Mouse (Mus musculus) frontal cortex, adult (tissue): ENCODE measurements around the gene Cd96.
A peak's percentile ranks its signal among the peaks of the same experiment; 100 is the strongest.

Experiments
- ATAC-seq: cut with Nextera tagmentation; 2 replicates; pipeline ENCODE4 v1.9.2; 2017; ENCODE audit warnings: mild to moderate bottlenecking, moderate library complexity, mixed read lengths; ENCODE audit not compliant: low TSS enrichment

Cd96 gene

DNA sequence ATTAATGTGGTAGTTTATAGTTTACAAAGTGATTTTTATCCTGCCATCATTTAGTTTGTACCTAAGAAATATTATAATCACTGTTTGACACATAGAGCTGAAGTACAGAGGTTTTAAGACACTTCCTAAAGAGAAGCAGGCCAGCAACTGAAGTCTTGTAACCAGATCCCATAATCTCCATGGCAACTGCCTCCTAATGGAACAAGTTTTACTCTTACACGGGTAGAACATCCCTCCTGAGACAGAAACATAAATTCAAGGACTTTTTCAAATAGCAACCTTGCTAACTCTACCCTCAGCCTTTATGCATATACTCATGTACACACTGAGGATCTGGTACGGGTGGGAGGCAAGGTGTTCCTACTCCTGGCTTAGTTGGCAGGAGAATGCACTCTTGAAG is 83.8 kb downstream of the Cd96 start:
- 0 out of 2 replicates have a peak, but pooled peaks have one; percentile 47 for ATAC-seq

DNA sequence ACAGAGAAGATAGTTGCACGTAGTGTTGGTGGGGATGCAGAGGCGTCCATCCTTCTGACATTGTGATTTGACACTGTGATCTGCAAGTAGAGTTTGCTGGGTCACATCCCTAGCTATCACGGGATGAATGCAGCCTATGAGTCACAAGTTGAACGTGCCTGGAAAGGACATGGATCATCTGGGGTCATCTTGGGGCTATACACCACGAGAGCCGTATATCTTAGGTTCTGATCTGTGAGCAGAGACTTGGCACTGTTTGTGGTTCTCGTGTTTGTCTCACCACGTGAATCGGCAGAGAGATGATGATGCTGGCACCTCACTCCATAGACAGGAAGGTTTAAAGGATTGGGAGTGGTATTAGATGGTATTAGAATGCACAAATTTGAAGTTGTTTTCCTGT is 86.2 kb downstream of the Cd96 start:
- ATAC-seq, result no peak

GRCm38 (mm10) chr16:46022958-46023491 is 97.0 kb downstream of the Cd96 start:
- ATAC-seq, result no peak

DNA sequence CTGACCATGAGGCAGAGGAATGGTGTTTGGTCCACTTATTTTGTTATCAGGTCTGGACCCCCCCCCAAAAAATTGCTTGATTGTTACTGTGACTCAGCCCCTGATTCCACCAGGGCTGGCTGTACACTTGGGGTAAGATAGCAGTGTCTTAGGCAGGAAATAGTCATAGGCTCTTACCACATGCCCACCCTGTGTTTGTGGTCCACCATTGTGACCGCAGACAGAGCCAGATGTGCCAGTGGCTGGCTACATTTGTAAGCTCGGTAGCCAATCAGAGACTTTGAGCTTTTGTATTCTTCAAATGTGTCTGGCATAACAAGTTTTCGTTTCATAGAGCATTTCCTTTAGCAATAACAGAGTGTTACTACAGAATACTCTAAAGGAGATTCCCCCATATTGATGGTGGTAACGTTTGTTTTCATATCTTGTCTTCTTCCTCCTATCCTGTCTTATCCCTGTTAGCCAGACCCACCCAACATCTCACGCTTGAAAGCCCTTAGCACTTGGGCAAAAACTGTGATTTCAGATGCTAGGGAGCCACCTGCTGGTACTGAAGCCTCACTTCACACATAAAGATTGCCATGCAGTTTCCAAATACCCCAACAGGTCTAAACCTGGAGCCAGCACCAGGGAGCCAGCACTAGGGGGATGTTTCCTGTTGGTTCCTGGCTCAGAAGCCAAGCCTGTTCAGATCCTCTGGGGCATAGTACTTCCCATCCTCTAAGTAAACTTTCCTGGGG is 97.7 kb downstream of the Cd96 start:
- peak; percentile 93 for ATAC-seq

DNA sequence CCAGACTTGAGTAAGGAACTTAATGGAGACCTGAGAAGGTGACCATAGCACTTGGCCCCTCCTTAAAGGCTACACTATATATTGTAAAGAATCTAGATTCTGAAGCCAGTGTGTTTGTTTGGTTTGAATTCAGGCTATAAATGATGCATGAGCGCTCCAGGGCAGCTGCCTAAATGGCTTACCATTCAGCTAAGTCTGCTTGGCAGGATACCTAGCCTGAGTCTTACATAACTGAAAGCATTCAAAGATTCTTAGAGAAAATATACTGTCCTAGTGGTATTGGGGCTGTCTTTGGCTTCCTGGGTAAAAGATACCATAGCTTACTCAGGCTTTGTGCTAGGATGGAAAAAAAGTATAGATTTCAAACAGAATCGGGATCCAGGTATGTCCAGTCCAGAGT is 98.7 kb downstream of the Cd96 start:
- ATAC-seq, result peak; percentile 92

DNA sequence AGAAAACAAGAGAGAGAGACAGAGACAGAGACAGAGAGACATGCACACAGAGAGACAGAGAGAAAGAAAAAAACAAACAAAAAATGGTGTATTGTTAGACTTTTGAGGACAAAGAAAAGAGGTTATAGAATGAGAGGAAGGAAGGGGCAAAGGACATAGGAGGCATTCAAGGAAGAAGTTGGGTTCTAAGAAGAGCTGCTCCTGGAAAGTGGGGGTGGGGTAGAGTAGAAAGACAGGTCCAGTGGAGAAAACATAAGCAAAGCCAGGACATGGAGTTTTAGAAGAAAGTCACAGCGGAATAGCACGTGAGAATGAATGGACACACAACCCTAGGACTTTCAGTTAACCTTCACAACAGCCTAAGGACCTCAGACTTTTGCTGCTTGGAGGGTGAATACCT is 99.7 kb downstream of the Cd96 start:
- no peak for ATAC-seq

DNA sequence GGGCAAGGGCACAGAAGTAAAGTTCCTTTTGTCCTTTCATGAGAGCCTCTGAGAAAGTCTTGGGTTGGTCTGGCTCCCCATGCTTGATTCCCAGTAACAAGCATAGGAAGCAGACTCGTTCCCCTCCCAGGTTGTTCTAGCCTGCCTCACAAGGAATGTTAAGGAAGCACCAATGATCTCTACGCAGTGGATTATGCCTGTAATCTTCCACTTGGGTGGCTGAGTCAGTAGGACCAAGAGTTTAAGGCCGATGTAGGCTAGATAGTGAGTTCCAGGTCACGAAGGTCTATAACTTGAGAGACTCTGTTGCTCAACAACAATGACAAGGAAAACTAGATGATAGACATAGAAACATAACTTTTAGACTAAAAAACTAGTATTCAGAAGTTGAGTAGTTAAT is 100.3 kb downstream of the Cd96 start:
- no peak for ATAC-seq

GRCm38 (mm10) chr16:46019359-46019758 is 100.7 kb downstream of the Cd96 start:
- ATAC-seq, result no peak

- no peak for ATAC-seq
Measured at GRCm38 (mm10) chr16:46011696-46012095, 108.4 kb downstream of the Cd96 start.

GRCm38 (mm10) chr16:46010906-46011220 is 109.2 kb downstream of the Cd96 start:
- ATAC-seq, result peak; percentile 13

GRCm38 (mm10) chr16:46010153-46010905 is 109.7 kb downstream of the Cd96 start, which contains the start of gene Plcxd2:
Gene Plcxd2, minus strand, starts transcription at chr16:46010218.
- ATAC-seq, result peak; percentile 97

- ATAC-seq, result peak; percentile 18
Measured at GRCm38 (mm10) chr16:46009717-46010116, 110.3 kb downstream of the Cd96 start.

DNA sequence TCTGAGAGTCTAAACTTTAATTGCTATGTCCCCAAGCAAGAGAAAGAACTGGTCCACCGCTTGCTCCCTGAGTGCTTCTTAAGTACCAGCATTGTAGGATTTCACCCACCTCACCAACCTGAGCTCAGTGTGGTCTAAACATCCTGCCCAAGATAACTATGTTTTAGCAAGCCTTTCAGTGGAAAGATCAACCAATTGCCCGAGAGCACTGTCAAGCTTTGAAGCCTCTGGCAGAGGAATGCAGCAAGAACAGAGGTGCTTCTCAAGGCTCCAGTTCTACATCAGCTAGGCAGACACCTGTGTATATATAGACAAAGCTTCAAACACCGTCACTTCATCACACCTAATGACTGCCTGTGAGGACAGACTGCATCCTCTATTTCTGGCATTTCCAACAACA is 111.3 kb downstream of the Cd96 start:
- ATAC-seq, result no peak

DNA sequence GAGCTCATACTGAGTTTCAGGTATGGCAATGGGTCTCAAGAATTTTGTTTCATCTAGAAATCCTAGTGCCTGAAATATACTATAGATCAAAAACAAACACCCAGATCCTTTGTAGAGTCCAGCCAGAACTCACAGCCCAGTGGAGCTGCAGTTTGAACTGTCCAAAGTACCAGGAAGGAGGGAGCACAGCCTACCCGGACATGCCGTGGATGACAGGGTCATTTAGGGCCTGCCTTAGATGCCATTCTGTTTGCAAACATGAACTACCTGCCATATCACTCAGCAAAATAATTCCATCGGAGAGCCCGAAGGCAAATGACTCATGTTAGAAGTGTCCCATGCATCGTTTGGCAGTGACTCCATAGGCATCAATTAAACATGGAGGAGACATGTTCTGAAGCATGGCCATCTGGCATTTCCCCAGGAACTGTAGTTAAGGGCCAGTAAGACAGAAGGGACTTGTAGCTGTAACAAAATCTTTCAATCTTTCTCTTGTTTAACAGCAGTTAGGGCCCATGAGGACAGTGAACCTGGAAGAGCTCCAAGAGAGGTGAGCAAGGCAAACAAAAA is 111.9 kb downstream of the Cd96 start:
- ATAC-seq, result no peak

DNA sequence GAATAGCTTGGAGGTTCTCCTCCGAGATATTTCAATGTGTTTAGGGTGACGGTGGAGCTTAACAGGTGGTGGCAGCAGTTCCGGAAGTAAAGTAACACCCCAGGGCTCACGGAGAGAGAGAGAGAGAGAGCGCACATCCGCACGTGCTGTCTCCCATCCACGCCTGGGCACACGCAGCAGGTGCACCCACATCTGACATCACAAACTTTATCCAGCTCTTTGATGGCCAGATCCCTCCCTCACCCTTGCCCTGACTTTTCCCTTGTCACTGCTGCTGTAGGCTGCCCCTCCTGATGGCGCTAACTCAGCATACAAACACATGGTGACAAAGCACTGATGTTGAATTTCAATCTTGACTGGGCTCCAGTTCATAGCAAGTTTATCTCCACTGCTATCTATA is 113.8 kb downstream of the Cd96 start:
- ATAC-seq, result no peak

GRCm38 (mm10) chr16:46001550-46002166 is 118.4 kb downstream of the Cd96 start:
- ATAC-seq, result peak; percentile 82

GRCm38 (mm10) chr16:46000976-46001375 is 119.1 kb downstream of the Cd96 start:
- no peak for ATAC-seq

GRCm38 (mm10) chr16:45999374-46000191 is 120.5 kb downstream of the Cd96 start:
- ATAC-seq, result peak; percentile 38; the same call in 1 of the 2 replicates

GRCm38 (mm10) chr16:45998231-45998630 is 121.8 kb downstream of the Cd96 start:
- no peak for ATAC-seq

GRCm38 (mm10) chr16:45990901-45991676 is 129.0 kb downstream of the Cd96 start:
- peak; percentile 38; the same call in 1 of the 2 replicates for ATAC-seq

DNA sequence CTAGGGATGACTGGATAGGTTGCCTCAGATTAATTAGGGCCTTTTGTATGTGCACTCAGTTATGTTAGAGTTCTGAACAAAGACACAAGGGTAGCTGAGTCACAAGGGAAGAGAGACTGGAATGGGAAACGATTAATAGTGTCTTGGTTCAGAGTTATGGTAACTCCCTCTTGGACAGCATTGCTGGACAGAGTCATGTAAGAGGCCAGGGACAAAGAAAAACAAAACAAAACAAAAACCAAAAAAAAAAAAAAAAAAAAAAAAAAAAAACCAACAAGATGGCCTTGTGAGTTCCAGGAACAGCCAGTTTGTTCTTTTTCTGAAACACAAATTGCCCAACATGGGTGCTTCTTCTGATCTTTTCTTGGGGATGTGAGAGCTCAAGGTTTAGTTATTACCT is 133.8 kb downstream of the Cd96 start:
- ATAC-seq, result no peak
